In genomic region chr11:115911632-115912376, GRCm38 (mm10) we compare ENCODE assay signal across 10 mouse cellular contexts. TPM values are rescaled to one million over a fixed set of nuclear protein-coding genes. Genes with fewer than 3 reads are reported as not detected.
DNase-seq lines count a peak whose midpoint lies in the region; ATAC-seq lines count a peak whose summit lies in the region.
"Had no signal": no experiment of that assay in that cellular context is flagged by ENCODE, and none has a peak within 500 bp of the region (broad histone marks: within the 10 kb centered on the region; RNA-seq: fewer than 3 reads in every experiment).

Gene Smim6, plus strand, starts transcription at chr11:115912017.

- H3K4me1 ChIP-seq in intestine, embryonic 14.5 days (replicated peaks; ENCODE audit: control insufficient read depth, insufficient read depth, low read length) = no peaks in the 10 kb centered on the region
- peaks cover 22% of the 10 kb centered on the region for H3K4me1 ChIP-seq in liver, embryonic 11.5 days (replicated peaks; ENCODE audit: control insufficient read depth, insufficient read depth, low read length)
- H3K4me1 ChIP-seq in stomach, embryonic 15.5 days = no peaks in the 10 kb centered on the region
- no peaks in the 10 kb centered on the region for H3K4me1 ChIP-seq in forebrain, embryonic 11.5 days (replicated peaks; ENCODE audit: control insufficient read depth, insufficient read depth, low read length)
- no peaks in the 10 kb centered on the region for H3K4me1 ChIP-seq in hindbrain, embryonic 11.5 days (replicated peaks; ENCODE audit: control insufficient read depth, insufficient read depth, low read length)

- H3K9me3 ChIP-seq in intestine, embryonic 14.5 days (ENCODE audit: control insufficient read depth, low read length) = no peaks in the 10 kb centered on the region
- H3K9me3 ChIP-seq in liver, embryonic 11.5 days (ENCODE audit: control insufficient read depth, low read length) = no peaks in the 10 kb centered on the region
- no peaks in the 10 kb centered on the region for H3K9me3 ChIP-seq in stomach, embryonic 15.5 days
- no peaks in the 10 kb centered on the region for H3K9me3 ChIP-seq in forebrain, embryonic 11.5 days (ENCODE audit: control insufficient read depth, low read length)
- no peaks in the 10 kb centered on the region for H3K9me3 ChIP-seq in hindbrain, embryonic 11.5 days (ENCODE audit: control insufficient read depth, low read length)

- H3K4me2 ChIP-seq in intestine, embryonic 14.5 days (ENCODE audit: low read length) = peak within 1 kb of the TSS; percentile 41
- peak within 1 kb of the TSS; percentile 44 for H3K4me2 ChIP-seq in liver, embryonic 11.5 days
- peak within 1 kb of the TSS; percentile 32 for H3K4me2 ChIP-seq in stomach, embryonic 15.5 days
- H3K4me2 ChIP-seq in forebrain, embryonic 11.5 days (ENCODE audit: low read depth, low read length, severe bottlenecking) = no peak within 1 kb of the TSS
- no peak within 1 kb of the TSS for H3K4me2 ChIP-seq in hindbrain, embryonic 11.5 days (replicated peaks; ENCODE audit: low read depth, low read length)

- ATAC-seq in intestine, embryonic 14.5 days (replicated peaks; ENCODE audit: low FRiP score, low TSS enrichment, low read depth) = peak; percentile 88
- peak; percentile 73 for ATAC-seq in liver, embryonic 11.5 days (replicated peaks; ENCODE audit: low FRiP score)
- ATAC-seq in stomach, embryonic 15.5 days (ENCODE audit: insufficient read depth, low FRiP score, low read depth) = peak; percentile 87
- no peak for ATAC-seq in forebrain, embryonic 11.5 days (replicated peaks; ENCODE audit: low FRiP score)
- ATAC-seq in hindbrain, embryonic 11.5 days (ENCODE audit: low FRiP score) = no peak

- H3K4me3 ChIP-seq in intestine, embryonic 14.5 days (ENCODE audit: low read depth, low read length) = peak within 1 kb of the TSS; percentile 24
- H3K4me3 ChIP-seq in liver, embryonic 11.5 days (ENCODE audit: low read depth, low read length) = no peak within 1 kb of the TSS
- H3K4me3 ChIP-seq in stomach, embryonic 15.5 days (replicated peaks) = peak within 1 kb of the TSS; percentile 18
- H3K4me3 ChIP-seq in forebrain, embryonic 11.5 days (ENCODE audit: low read depth, low read length) = no peak within 1 kb of the TSS
- H3K4me3 ChIP-seq in hindbrain, embryonic 11.5 days (ENCODE audit: low read depth, low read length) = no peak within 1 kb of the TSS

- peaks cover 16% of the 10 kb centered on the region for H3K36me3 ChIP-seq in intestine, embryonic 14.5 days (ENCODE audit: control insufficient read depth, insufficient read depth, low read length)
- H3K36me3 ChIP-seq in liver, embryonic 11.5 days (ENCODE audit: control insufficient read depth, insufficient read depth, low read length) = peaks cover 13% of the 10 kb centered on the region
- no peaks in the 10 kb centered on the region for H3K36me3 ChIP-seq in stomach, embryonic 15.5 days
- H3K36me3 ChIP-seq in forebrain, embryonic 11.5 days (ENCODE audit: control insufficient read depth, insufficient read depth, low read length) = no peaks in the 10 kb centered on the region
- 0 out of 2 replicates have a peak, but pooled peaks cover 2% of the 10 kb centered on the region for H3K36me3 ChIP-seq in hindbrain, embryonic 11.5 days (ENCODE audit: control insufficient read depth, insufficient read depth, low read length)

- WGBS in intestine, embryonic 14.5 days = 53% methylated on average over 11 of the region's 11 CpGs
- WGBS in liver, embryonic 11.5 days = 41% methylated on average over 11 of the region's 11 CpGs
- 60% methylated on average over 11 of the region's 11 CpGs for WGBS in stomach, embryonic 15.5 days
- 90% methylated on average over 11 of the region's 11 CpGs for WGBS in forebrain, embryonic 11.5 days
- WGBS in hindbrain, embryonic 11.5 days = 79% methylated on average over 11 of the region's 11 CpGs

- no peak within 1 kb of the TSS for H3K9ac ChIP-seq in intestine, embryonic 14.5 days (ENCODE audit: low read length)
- H3K9ac ChIP-seq in liver, embryonic 11.5 days (ENCODE audit: low read depth, low read length) = peak within 1 kb of the TSS; percentile 23
- no peak within 1 kb of the TSS for H3K9ac ChIP-seq in stomach, embryonic 15.5 days
- H3K9ac ChIP-seq in forebrain, embryonic 11.5 days (ENCODE audit: low read length) = no peak within 1 kb of the TSS
- no peak within 1 kb of the TSS for H3K9ac ChIP-seq in hindbrain, embryonic 11.5 days (ENCODE audit: low read depth, low read length)

- H3K27ac ChIP-seq in intestine, embryonic 14.5 days (ENCODE audit: low read depth) = peak within 1 kb of the TSS; percentile 89
- peak within 1 kb of the TSS; percentile 96 for H3K27ac ChIP-seq in liver, embryonic 11.5 days (ENCODE audit: low read depth, low read length)
- H3K27ac ChIP-seq in stomach, embryonic 15.5 days = peak within 1 kb of the TSS; percentile 89
- no peak within 1 kb of the TSS for H3K27ac ChIP-seq in forebrain, embryonic 11.5 days (ENCODE audit: low read depth, low read length)
- no peak within 1 kb of the TSS for H3K27ac ChIP-seq in hindbrain, embryonic 11.5 days (ENCODE audit: low read depth, low read length)

- no peaks in the 10 kb centered on the region for H3K27me3 ChIP-seq in intestine, embryonic 14.5 days (replicated peaks; ENCODE audit: control insufficient read depth, insufficient read depth, low read length)
- H3K27me3 ChIP-seq in liver, embryonic 11.5 days (replicated peaks; ENCODE audit: control insufficient read depth, insufficient read depth, low read length) = no peaks in the 10 kb centered on the region
- no peaks in the 10 kb centered on the region for H3K27me3 ChIP-seq in stomach, embryonic 15.5 days (replicated peaks)
- no peaks in the 10 kb centered on the region for H3K27me3 ChIP-seq in forebrain, embryonic 11.5 days (ENCODE audit: control insufficient read depth, insufficient read depth, low read length)
- no peaks in the 10 kb centered on the region for H3K27me3 ChIP-seq in hindbrain, embryonic 11.5 days (ENCODE audit: control insufficient read depth, insufficient read depth, low read length)

- peak; percentile 77 to 81 for DNase-seq in lung, adult 18-20 months
- DNase-seq in lung, postnatal 14 days = no peak
- peak; percentile 73 for DNase-seq in intestine, embryonic 14.5 days (ENCODE audit: low spot score)
- DNase-seq in liver, embryonic 11.5 days (ENCODE audit: low spot score) = no peak
- no peak for DNase-seq in cerebellum, adult 11-12 months
- DNase-seq in forebrain, embryonic 11.5 days (ENCODE audit: low spot score) = no peak
- DNase-seq in hindbrain, embryonic 11.5 days (ENCODE audit: low spot score) = no peak
- DNase-seq: cerebellum, adult 9-11 months; gastrocnemius, postnatal 36 days had no signal

RNA-seq across cellular contexts. Expression of gene Smim6, which starts in this region (rescaled TPM):
- 16.9 and 24.5 TPM in 2 replicates for polyA plus RNA-seq in intestine, embryonic 14.5 days (2014; fragmentation: Nextera tagmentation; extraction: Ambion mirVana)
- polyA plus RNA-seq in liver, embryonic 11.5 days (2014; fragmentation: Nextera tagmentation; extraction: Ambion mirVana) = 3.5 and 3.6 TPM in 2 replicates
- 40.9 and 43.0 TPM in 2 replicates for polyA plus RNA-seq in stomach, embryonic 15.5 days (2015; fragmentation: Nextera tagmentation; extraction: Ambion mirVana)
- 0.72 and 0.95 TPM in 2 replicates for polyA plus RNA-seq in forebrain, embryonic 11.5 days (2014; fragmentation: Nextera tagmentation; extraction: Ambion mirVana)
- polyA plus RNA-seq in hindbrain, embryonic 11.5 days (2014; fragmentation: Nextera tagmentation; extraction: Ambion mirVana) = 0.40 and 0.65 TPM in 2 replicates

Comparison
In these comparisons a context has a peak if more than half of its experiments do, and no peak if none do; other contexts are left out.
1. DNase-seq: peak in lung, adult 18-20 months (2 of 2) and intestine, embryonic 14.5 days (single experiment); none in lung, postnatal 14 days (single experiment), liver, embryonic 11.5 days (single experiment), cerebellum, adult 11-12 months (single experiment), forebrain, embryonic 11.5 days (single experiment) and hindbrain, embryonic 11.5 days (single experiment).
2. ATAC-seq: peak in intestine, embryonic 14.5 days (single experiment), liver, embryonic 11.5 days (single experiment) and stomach, embryonic 15.5 days (single experiment); none in forebrain, embryonic 11.5 days (single experiment) and hindbrain, embryonic 11.5 days (single experiment).
3. H3K27ac ChIP-seq: peak in intestine, embryonic 14.5 days (single experiment), liver, embryonic 11.5 days (single experiment) and stomach, embryonic 15.5 days (single experiment); none in forebrain, embryonic 11.5 days (single experiment) and hindbrain, embryonic 11.5 days (single experiment).
4. H3K4me2 ChIP-seq: peak in intestine, embryonic 14.5 days (single experiment), liver, embryonic 11.5 days (single experiment) and stomach, embryonic 15.5 days (single experiment); none in forebrain, embryonic 11.5 days (single experiment) and hindbrain, embryonic 11.5 days (single experiment).
5. H3K4me3 ChIP-seq: peak in intestine, embryonic 14.5 days (single experiment) and stomach, embryonic 15.5 days (single experiment); none in liver, embryonic 11.5 days (single experiment), forebrain, embryonic 11.5 days (single experiment) and hindbrain, embryonic 11.5 days (single experiment).